Mouse (Mus musculus) stomach, embryonic 14.5 days (tissue): ENCODE data around the gene Vangl1. TPM values are rescaled to one million over a fixed set of nuclear protein-coding genes. Genes with fewer than 3 reads are reported as not detected.
"Not testable (repeated sequence)": the region's sequence is repeated elsewhere in the genome, so short reads cannot be mapped to it uniquely, and the experiment has no call there.

Experiments used
- ATAC-seq: fragments of 200-750 bp; cut with Nextera tagmentation; 2 replicates; pipeline ENCODE4 v1.8.0; 2017; ENCODE audit warnings: low read depth, moderate TSS enrichment; ENCODE audit not compliant: insufficient number of reproducible peaks, insufficient read depth, low FRiP score
- H3K27ac ChIP-seq: fragments of 300-500 bp; sonication (generic); 2 replicates; pipeline ENCODE4 v1.5.1; 2014; ENCODE audit warnings: mild to moderate bottlenecking, low read length, moderate library complexity, mixed read lengths
- H3K27me3 ChIP-seq: fragments of 300-500 bp; sonication (generic); 2 replicates; pipeline ENCODE4 v1.6.1; 2014; ENCODE audit warnings: low read length, control low read depth, mixed read lengths; ENCODE audit not compliant: control insufficient read depth, insufficient read depth
- H3K36me3 ChIP-seq: fragments of 300-500 bp; sonication (generic); 2 replicates; pipeline ENCODE4 v1.6.1; 2014; ENCODE audit warnings: mild to moderate bottlenecking, control low read depth, low read length, moderate library complexity, mixed read lengths; ENCODE audit not compliant: control insufficient read depth, insufficient read depth
- H3K4me1 ChIP-seq: fragments of 300-500 bp; sonication (generic); 2 replicates; pipeline ENCODE4 v1.6.1; 2014; ENCODE audit warnings: low read length, control low read depth, mixed read lengths; ENCODE audit not compliant: control insufficient read depth, insufficient read depth
- H3K4me2 ChIP-seq: fragments of 300-500 bp; sonication (generic); replicated peaks from 2 replicates; pipeline ENCODE4 v1.6.1; 2014; ENCODE audit warnings: low read depth, low read length, control low read depth
- H3K4me3 ChIP-seq: fragments of 300-500 bp; sonication (generic); 2 replicates; pipeline ENCODE4 v1.5.1; 2014; ENCODE audit warnings: low read depth, low read length, control low read depth
- H3K9ac ChIP-seq: fragments of 300-500 bp; sonication (generic); replicated peaks from 2 replicates; pipeline ENCODE4 v1.6.1; 2014; ENCODE audit warnings: low read depth, mild to moderate bottlenecking, control low read depth, low read length, moderate library complexity, mixed read lengths
- H3K9me3 ChIP-seq: fragments of 300-500 bp; sonication (generic); 2 replicates; pipeline ENCODE4 v1.6.1; 2016; ENCODE audit warnings: low read depth, low read length, control low read depth; ENCODE audit not compliant: control insufficient read depth
- WGBS: fragments of 180-500 bp; shearing (Covaris S2); extraction: QIAGEN DNeasy Blood & Tissue Kit; methylation state at CpG from one replicate; pipeline ENCODE4 v1.1.7; 2014; 5-methylcytosine and 5-hydroxymethylcytosine counted together
- polyA plus RNA-seq: library from polyadenylated mRNA; unstranded; fragments of >200 nt; fragmentation: Nextera tagmentation; extraction: Ambion mirVana; gene quantifications from 2 replicates; pipeline ENCODE4 v1.2.1, GENCODE M21; 2014

Gene Vangl1
- polyA plus RNA-seq, 1 experiment from 2014 or later: 29.5 TPM

DNA sequence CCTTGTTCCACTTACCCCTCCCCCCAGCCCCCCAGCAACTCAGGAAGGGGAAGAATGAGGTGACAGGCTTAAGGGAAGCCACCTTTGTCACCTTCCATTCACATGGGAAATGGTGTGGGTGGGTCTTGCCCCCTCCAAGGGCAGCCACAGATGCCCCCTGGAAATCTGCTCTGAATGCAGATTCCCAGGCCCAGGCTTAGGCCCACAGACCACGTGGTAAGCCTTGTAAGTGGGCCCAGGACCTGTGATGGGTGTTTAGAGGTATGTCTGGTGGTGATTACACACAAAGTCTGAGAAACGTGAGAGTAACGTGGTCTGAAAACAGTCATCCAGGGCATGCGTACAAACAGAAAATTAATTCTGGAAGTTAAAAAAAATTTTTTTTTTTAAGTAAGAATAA is 39.6 kb downstream of the Vangl1 start:
- no peak overlapping the region for H3K9ac ChIP-seq
- ATAC-seq: no peak
- no peak overlapping the region for H3K4me2 ChIP-seq
- no peak overlapping the region for H3K27ac ChIP-seq
- peaks cover 19% of the 10 kb centered on the region for H3K4me1 ChIP-seq
- H3K36me3 ChIP-seq: peaks cover 28% of the 10 kb centered on the region
- no peaks in the 10 kb centered on the region for H3K9me3 ChIP-seq
- H3K4me3 ChIP-seq: no peak overlapping the region
- no peaks in the 10 kb centered on the region for H3K27me3 ChIP-seq
- 65% methylated on average over 4 of the region's 4 CpGs for WGBS

DNA sequence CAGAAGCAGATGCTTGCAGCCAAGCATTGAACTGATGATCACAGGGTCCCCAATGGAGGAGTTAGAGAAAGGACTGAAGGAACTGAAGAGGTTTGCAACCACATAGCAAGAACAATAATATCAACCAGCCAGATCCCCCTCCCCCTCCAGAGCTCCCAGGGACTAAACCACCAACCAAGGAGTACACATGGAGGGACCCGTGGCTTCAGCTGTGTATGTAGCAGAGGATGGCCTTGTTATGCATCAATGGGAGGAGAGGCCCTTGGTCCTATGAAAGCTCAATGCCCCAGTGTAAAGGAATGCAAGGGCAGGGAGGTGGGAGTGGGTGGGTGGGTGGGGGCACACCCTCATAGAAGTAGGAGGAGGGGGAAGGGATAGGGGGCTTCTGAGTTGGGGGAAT is 40.6 kb downstream of the Vangl1 start:
- Histone ChIP-seq H3K36me3 (peaks cover 29% of the 10 kb centered on the region), H3K4me1 (peaks cover 19% of the 10 kb centered on the region)
- H3K27me3 ChIP-seq, H3K4me3 ChIP-seq, H3K9me3 ChIP-seq, ATAC-seq, H3K4me2 ChIP-seq, H3K27ac ChIP-seq, H3K9ac ChIP-seq: not testable (repeated sequence)
- 88% methylated on average over 1 of the region's 1 CpGs for WGBS

DNA sequence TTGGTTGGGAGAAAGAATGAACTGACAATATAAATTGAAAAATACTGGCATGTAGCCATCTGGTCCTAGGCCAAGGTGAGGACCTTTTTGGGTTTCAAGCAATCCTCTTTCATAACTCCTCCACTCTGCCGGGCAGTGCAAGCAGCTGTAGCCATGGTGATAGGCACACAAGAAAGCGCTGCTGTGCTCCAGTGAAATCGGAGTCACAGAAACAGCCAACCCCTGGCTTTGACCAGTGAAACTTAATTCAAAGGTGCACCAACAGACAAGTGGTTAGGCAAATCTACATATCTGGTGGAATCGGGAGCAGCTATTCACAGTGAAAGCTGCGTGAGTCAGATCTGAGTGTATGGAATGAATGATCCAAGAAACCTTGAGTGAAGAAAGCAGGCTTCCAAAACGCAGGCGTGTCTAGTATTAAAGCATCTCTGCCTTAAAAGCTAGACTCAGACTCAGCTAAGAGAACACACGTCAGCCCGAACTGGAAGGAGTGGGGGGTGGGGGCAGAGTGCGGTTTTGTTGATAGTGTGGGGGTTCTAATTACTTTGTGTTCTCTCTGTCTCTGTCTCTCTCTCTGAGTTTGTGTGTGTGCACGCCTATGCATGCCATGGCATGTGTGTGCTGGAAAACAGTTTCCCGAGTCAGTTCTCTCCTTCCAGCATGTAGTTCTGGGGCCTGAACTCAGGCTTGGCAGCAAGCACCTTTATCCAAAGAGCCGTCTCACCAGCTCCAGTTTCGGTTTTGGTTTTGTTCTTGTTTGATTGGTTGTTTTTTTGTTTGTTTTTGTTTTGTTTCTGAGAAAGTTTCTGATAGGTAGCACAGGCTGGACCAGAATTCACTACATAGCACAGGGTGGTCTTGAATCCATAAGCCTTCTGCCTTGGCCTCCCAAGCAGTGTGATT is 44.8 kb downstream of the Vangl1 start:
- Histone ChIP-seq H3K36me3 (peaks cover 35% of the 10 kb centered on the region), H3K27me3 (no peaks in the 10 kb centered on the region), H3K27ac (peak overlapping the region; percentile 49; the same call in 1 of the 2 replicates), H3K9me3 (no peaks in the 10 kb centered on the region), H3K4me1 (peaks cover 10% of the 10 kb centered on the region; the same call in 1 of the 2 replicates), H3K4me2 (no peak overlapping the region), H3K9ac (no peak overlapping the region), H3K4me3 (no peak overlapping the region)
- 57% methylated on average over 14 of the region's 14 CpGs for WGBS
- ATAC-seq: peak; percentile 70; the same call in 1 of the 2 replicates

DNA sequence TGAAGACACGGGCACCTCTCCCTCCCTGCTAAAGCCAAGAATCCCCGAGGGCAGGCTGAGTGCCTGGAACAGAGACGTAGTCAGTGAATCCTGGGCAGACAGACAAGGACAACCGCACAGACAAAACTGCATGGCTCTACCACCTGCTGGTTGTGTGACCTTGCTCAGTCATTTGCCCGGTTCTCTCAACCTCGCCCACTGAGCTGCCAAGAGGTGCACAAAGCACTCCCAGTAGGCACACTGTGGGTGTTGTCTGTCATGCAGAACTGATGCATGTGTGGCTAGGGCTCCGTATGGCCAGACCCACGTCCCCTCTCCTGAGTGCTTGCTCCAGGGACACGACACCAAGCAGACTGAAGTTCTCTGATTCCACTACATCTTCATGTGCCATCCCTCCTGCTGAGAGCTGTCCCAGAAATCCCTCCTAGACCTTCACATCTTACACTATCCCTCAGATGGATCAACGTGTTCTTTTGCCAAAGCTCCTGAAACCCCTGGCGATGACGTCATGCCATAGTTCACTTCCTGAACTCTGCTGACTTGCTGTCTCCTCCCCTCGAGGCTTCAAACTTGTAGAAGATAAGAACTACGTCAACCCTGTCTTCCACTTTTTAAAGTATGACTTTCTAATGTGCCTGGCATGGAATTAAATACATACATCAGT is 45.6 kb downstream of the Vangl1 start:
- Histone ChIP-seq H3K4me2 (no peak overlapping the region), H3K36me3 (peaks cover 35% of the 10 kb centered on the region), H3K9me3 (no peaks in the 10 kb centered on the region), H3K27me3 (no peaks in the 10 kb centered on the region), H3K4me3 (no peak overlapping the region), H3K9ac (no peak overlapping the region), H3K27ac (no peak overlapping the region), H3K4me1 (peaks cover 10% of the 10 kb centered on the region; the same call in 1 of the 2 replicates)
- ATAC-seq: peak; percentile 53; the same call in 1 of the 2 replicates
- WGBS: 68% methylated on average over 14 of the region's 14 CpGs

DNA sequence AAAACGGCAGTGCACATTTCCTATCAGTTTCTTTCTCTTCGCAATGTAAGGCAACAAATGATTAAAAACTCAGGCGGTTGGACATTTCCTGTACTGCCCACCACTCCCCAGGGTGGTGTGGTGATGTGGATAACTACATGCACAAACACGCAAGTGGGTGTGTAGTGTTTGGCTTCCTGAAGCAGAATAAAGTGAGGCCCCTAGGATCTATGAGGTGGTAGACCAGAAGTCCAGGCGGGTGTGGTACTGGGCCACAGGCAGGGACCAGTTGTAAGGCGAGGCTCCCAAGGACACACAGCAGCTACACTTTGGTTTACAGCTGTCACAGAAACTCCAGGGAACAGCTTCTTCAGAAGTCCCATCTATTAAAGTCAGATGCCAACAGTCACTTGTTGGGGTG is 46.8 kb downstream of the Vangl1 start:
- H3K4me1 ChIP-seq: peaks cover 14% of the 10 kb centered on the region; the same call in 1 of the 2 replicates
- H3K27me3 ChIP-seq: no peaks in the 10 kb centered on the region
- 83% methylated on average over 6 of the region's 6 CpGs for WGBS
- H3K9ac ChIP-seq: no peak overlapping the region
- no peak for ATAC-seq
- no peak overlapping the region for H3K4me2 ChIP-seq
- peaks cover 26% of the 10 kb centered on the region for H3K36me3 ChIP-seq
- H3K27ac ChIP-seq: no peak overlapping the region
- H3K9me3 ChIP-seq: no peaks in the 10 kb centered on the region
- H3K4me3 ChIP-seq: no peak overlapping the region

DNA sequence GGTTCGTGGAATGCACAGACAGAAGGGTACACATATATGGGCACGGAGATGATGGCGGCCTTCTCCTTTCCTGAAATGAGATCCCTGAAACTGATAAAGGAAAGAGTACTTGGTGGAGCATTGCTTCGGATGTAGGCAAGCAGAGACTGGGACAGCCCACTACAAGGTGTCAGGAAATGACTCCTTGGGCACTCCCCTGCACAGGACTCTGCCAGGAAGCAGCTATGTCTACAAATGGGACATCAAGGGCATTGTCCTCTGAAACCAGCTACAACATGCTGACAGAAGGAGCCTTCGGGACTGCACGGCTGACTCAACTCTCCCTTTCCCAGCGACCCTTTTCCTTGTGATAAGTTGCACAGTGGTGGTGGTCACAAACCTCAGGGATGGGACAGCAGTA is 47.8 kb downstream of the Vangl1 start:
- Histone ChIP-seq H3K4me2 (no peak overlapping the region), H3K27ac (no peak overlapping the region), H3K4me3 (no peak overlapping the region), H3K27me3 (no peaks in the 10 kb centered on the region), H3K4me1 (peaks cover 15% of the 10 kb centered on the region; the same call in 1 of the 2 replicates), H3K36me3 (peaks cover 25% of the 10 kb centered on the region), H3K9ac (no peak overlapping the region), H3K9me3 (no peaks in the 10 kb centered on the region)
- no peak for ATAC-seq
- 88% methylated on average over 7 of the region's 7 CpGs for WGBS

DNA sequence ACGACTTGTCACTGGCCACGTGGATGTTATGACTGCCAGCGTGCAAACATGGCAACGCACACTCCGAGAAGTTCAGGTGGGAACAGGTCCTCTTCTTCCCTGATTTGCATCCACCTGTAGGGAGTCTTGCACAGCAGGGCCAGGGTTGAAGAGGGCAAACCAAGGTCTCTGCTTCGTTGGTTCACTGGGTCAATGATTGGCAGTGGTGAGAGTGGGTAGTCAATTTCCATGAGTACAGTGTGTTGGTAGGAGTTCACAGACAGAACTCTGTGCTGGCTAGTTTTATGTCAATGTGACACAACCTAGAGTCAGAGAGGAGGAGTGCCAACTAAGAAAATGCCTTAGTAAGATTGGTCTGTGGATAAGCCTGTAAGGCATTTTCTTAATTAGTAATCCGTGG is 50.4 kb downstream of the Vangl1 start:
- Histone ChIP-seq H3K9me3 (no peaks in the 10 kb centered on the region), H3K9ac (no peak overlapping the region), H3K36me3 (peaks cover 17% of the 10 kb centered on the region), H3K4me2 (no peak overlapping the region), H3K4me1 (peaks cover 5% of the 10 kb centered on the region; the same call in 1 of the 2 replicates), H3K4me3 (no peak overlapping the region), H3K27ac (no peak overlapping the region; the same call in 1 of the 2 replicates), H3K27me3 (no peaks in the 10 kb centered on the region)
- 78% methylated on average over 7 of the region's 7 CpGs for WGBS
- ATAC-seq: no peak

DNA sequence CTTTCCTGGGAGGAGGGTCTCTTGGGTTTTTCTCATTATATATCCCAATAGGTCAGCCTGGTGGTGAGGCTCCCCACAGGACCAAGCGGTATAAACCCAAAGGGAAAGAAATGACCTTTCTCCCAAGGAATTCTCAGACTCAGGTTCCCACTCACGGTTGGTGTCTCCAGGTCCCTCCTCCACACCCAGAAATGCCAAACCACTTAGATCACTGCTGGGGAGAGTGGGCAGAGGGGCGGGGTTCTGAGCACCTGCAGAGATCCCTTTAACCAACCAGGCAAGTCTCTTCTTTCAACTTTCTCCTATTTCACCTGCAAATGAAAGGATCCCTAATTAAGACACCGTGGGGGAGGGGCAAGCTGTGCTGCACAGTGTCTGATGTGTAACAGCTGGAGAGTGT is 51.6 kb downstream of the Vangl1 start:
- peaks cover 12% of the 10 kb centered on the region for H3K36me3 ChIP-seq
- H3K4me3 ChIP-seq: no peak overlapping the region
- 25% methylated on average over 4 of the region's 4 CpGs for WGBS
- no peak overlapping the region for H3K9ac ChIP-seq
- peak overlapping the region; percentile 84 for H3K27ac ChIP-seq
- no peaks in the 10 kb centered on the region for H3K27me3 ChIP-seq
- no peaks in the 10 kb centered on the region for H3K9me3 ChIP-seq
- peak overlapping the region; percentile 18; the same call in 1 of the 2 replicates for H3K4me2 ChIP-seq
- ATAC-seq: peak; percentile 62; the same call in 1 of the 2 replicates
- peaks cover 5% of the 10 kb centered on the region; the same call in 1 of the 2 replicates for H3K4me1 ChIP-seq
